Mouse (Mus musculus) heart, postnatal 14 days (tissue): ENCODE data around the gene Cys1. TPM values are rescaled to one million over a fixed set of nuclear protein-coding genes. Genes with fewer than 3 reads are reported as not detected.
"Not testable (repeated sequence)": the region's sequence is repeated elsewhere in the genome, so short reads cannot be mapped to it uniquely, and the experiment has no call there.

ENCODE experiments used
- DNase-seq, 2 experiments: peaks; one replicate each; pipeline ENCODE4 v3.0.0; 2021 to 2022
- intact Hi-C: fragments of 180-260 bp; cut with DNase I; formaldehyde crosslinking; loops from one replicate; pipeline ENCODE4 v1.15.1; 2025
- total RNA-seq, 2 experiments: library from RNA; stranded (reverse); gene quantifications; 2 replicates each; pipeline ENCODE4 v1.2.3; 2021

Gene Cys1
- total RNA-seq, 2 experiments from 2014 or later = 5.5 to 6.0 TPM

DNA sequence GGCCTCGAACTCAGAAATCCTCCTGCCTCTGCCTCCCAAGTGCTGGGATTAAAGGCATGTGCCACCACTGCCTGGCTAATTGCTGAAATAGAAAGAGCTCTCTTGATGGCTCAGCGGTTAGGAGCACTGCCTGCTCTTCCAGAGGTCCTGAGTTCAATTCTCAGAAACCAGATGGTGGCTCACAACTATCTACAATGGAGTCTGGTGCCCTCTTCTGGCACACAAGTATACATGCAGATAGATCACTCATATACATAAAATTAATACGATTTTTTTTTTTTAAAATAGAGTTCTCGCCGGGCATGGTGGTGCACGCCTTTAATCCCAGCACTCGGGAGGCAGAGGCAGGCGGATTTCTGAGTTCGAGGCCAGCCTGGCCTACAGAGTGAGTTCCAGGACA lies 20.0 kb upstream of the Cys1 start:
- intact Hi-C loops, DNase-seq: not testable (repeated sequence)

DNA sequence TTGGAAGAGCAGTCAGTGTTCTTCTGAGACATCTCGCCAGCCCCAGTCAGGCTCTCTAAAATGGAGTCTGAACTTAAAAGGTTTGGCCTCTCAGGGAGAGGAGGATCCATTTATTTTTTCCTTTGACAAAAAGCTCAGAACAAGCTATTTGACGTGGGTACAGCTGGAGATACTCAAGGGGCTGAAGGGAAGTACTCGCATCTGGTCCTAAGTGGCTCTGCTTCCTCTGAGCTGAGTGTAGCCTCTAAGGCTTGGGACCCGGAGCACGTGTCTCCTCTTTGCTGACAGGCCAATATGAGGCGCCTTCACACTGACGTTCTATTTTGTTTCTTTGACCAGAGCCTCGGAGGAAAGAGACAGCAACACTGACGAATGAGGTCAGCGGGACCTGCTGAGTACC lies 18.0 kb upstream of the Cys1 start:
- intact Hi-C loops = no loop called here
- no peak for DNase-seq

DNA sequence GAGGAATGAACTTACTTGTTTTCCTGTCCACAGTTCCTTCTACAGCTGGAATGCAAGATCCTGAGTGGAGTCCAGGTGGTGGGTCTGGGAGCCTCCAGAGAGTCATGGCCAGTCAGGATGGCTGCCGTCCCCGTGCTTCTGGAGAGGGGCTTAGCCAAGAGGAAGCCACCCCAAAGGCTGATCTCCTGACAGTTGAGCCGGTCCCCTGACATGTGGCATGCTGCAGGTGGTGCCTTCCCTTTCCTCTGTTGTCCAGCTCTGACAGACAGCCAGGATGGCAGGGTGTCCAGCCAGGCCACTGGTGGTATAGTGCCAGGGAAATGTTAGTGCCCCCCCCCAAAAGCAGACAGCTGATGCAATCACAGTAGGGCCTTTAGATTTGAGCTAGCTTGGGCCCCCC lies 16.9 kb upstream of the Cys1 start:
- no peak for DNase-seq
- intact Hi-C loops = no loop called here

DNA sequence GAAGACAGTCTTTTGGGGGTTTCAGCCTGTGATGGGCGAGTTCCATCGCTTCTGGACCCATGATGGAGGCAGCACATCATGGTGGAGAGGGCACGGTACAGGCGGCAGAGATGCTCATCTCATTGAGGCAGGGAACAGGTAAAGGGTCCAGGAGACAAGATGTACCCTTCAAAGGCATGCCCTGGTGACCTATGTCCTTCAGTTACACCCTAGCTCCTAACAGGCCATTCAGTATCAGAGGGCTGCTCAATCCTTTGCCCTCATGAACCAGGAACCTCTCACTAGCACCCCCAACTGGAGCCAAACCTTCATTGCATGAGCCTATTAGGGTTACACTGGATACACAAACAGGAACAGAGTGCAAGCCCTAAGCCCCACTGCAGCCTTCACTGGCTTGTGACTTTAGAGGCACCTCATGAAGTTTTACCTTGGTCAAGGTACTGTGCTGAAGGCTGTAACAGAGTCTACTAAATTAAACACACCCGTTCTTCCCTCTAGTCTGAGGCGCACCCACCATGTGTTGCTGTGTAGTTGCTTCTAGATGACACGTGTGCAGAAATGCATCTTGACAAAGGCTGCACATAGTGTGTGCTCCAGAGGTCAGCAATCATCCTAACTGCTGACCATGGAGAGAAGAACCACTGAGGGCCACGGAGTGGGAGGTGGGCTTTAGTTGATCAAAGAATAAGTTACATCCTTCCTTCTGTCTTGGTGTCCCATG lies 16.0 kb upstream of the Cys1 start:
- no peak for DNase-seq
- intact Hi-C loops = loop anchor here (1.0 kb wide), 4 partner anchors 22 to 226 kb away; no protein-coding TSS in a partner anchor

DNA sequence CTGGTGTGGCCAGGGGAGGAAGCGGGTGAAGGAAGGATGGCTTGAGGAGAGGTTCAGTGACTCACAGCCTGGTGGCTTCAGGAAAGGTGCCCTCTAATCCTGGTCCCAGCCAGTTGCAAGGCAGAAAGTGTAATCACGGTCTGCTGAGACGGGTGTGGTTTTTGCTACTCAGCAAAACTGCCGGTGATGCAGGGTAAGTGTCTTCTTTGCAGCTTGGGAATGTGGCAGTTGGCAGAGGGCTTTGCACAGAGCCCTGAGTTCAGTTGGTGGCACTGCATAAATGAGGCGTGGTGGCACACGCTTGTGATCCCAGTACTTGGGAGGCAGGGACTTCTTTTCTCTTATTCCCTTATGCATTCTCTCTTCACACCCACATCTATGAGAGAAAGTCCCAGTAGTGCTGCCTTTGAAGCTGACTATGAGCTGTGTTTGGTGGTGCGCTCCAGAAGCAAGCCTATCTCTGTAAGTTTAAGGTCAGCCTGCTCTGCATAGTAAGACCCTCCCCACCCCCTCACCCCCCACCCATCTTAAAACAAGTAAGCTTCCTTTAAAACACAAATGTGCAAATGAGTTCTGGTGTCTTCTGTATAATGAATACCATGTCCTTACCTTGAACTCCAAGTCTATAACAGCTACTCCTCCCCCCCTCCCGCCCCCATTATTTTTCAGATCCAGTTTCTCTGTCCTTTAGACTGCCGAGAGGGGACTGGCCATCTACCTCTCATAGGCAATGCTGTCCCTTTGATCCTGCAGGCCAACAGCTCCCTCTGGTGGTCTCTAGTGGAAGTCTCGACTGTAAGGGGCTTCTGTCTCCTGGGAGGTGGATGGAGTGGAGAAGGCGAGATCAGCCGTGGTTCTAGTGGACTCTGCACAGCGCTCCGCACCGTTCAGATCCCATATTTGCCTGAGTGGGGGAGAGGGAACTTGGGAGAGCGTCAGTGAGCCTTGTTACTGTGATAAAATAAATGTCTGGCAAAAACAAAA lies 15.2 kb upstream of the Cys1 start:
- intact Hi-C loops = loop anchor here (1.0 kb wide), 4 partner anchors 21 to 225 kb away; no protein-coding TSS in a partner anchor
- DNase-seq = peak; percentile 85 to 94

DNA sequence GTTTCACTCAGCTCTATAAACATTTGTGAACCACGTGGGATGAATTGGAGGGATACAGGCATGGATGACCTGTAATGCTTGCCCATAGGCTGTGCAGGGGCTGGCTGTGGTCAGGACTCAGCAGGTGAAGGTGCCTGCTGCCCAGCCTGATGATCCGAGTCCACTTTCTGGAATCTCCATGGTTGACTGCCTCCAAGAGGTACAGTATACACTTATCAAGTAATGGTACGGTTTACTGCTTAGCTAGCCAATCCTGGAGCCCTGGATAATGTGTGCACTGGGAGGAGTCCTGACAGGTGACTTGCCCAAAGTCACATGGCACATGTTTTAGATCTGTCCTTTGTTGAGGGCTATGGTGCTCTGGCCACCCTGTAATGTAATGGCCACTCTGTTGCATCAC lies 8.7 kb upstream of the Cys1 start:
- intact Hi-C loops = no loop called here
- no peak for DNase-seq

GRCm38 (mm10) chr12:24686696-24687346 lies 5.2 kb upstream of the Cys1 start:
- DNase-seq = no peak
- intact Hi-C loops = no loop called here

- DNase-seq = no peak
- intact Hi-C loops = no loop called here
These were observed 4.6 kb upstream of the Cys1 start for GRCm38 (mm10) chr12:24686038-24686695.

GRCm38 (mm10) chr12:24683461-24683860 lies 1.8 kb upstream of the Cys1 start:
- DNase-seq = no peak
- intact Hi-C loops = loop anchor here (5.0 kb wide), 2 partner anchors 81 to 211 kb away; no protein-coding TSS in a partner anchor

DNA sequence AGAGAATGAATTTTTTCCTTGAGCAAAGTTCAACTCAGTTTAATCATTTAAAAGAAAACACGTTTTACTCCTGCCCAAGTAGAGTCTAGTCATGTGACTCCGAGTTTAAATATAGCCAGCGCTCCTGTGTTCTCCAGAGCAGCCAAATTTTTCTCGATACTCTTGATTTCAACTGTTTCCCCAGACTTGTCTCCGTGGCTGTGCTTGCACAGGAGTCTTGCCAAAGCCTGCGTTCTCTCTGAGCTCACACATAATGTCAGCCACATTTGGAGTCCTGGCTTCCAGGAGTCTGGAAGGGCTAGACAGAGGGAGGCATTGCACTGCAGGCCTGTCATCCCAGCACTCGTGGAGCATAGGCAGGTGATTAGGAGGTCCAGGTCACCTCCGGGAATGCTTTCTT lies 950 bp upstream of the Cys1 start:
- DNase-seq = peak; percentile 39 to 45
- intact Hi-C loops = loop anchor here (5.0 kb wide), 2 partner anchors 80 to 210 kb away; no protein-coding TSS in a partner anchor

- DNase-seq = peak; percentile 63 to 67
- intact Hi-C loops = loop anchor here (5.0 kb wide), 2 partner anchors 78 to 208 kb away; no protein-coding TSS in a partner anchor
These were observed 924 bp downstream of the Cys1 start for GRCm38 (mm10) chr12:24680492-24681285.

DNA sequence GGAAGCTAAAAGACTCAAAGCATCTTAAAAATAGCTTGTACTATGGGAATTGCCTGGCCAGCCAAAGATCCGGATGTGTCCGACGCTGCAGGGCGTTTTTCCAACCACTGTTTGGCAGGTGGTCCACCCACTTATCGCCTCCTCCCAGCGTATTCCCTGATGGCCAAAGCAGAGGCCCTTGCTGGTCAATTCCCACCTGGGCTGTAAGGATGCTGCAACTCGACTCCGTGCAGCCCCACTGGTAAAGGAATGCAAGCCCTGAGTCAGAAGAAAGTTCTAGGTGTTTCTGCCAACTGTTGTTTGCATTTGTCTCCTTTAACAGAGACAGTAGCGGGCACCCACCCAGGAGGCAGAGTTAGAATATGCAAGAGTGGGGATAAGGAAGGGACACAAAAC lies 1.5 kb downstream of the Cys1 start:
- peak; percentile 71 to 74 for DNase-seq
- intact Hi-C loops = loop anchor here (5.0 kb wide), 2 partner anchors 78 to 208 kb away; no protein-coding TSS in a partner anchor

DNA sequence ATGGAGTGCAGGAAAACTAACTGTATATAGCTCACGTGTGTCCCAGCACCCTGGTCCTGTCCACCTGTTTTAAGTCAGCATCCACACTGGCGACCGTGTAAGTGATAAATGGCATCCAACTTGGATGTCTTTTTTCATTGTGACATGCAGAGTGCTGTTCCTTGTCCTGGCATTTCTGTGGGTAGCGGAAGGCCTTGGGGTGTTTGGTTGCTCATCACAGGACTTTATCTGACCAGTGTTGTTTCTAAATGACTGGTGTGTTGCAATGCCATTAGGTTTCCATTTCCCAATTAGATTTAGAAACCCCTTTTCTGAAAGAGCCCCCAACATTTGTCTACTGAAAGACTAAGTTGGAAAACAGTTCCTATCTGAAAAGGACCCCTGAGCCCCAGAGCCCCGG lies 19.5 kb downstream of the Cys1 start:
- intact Hi-C loops = no loop called here
- no peak for DNase-seq

DNA sequence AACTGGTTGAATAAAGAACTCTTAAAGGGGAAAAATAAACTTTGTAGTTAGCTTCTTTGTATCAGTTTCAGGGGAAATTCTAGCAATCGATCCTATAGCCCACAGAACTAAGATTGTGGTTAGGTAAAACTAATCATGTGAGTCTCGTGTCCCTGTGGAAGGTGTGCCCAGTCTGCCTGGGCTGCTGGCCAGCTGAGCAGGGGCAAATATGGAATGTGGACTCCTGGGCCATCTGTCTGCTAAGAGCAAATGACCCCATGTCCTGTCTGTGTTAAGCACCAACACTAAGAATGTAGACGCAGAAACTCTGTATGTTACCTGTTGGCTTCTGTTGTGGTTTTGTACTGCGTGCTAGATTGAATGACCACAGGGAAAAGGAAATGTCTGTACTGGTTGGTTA lies 20.5 kb downstream of the Cys1 start:
- intact Hi-C loops = no loop called here
- DNase-seq = peak in 1 of 2 experiments; percentile 55

- DNase-seq = no peak
- intact Hi-C loops = no loop called here
These were observed 21.7 kb downstream of the Cys1 start for GRCm38 (mm10) chr12:24659923-24660322.

DNA sequence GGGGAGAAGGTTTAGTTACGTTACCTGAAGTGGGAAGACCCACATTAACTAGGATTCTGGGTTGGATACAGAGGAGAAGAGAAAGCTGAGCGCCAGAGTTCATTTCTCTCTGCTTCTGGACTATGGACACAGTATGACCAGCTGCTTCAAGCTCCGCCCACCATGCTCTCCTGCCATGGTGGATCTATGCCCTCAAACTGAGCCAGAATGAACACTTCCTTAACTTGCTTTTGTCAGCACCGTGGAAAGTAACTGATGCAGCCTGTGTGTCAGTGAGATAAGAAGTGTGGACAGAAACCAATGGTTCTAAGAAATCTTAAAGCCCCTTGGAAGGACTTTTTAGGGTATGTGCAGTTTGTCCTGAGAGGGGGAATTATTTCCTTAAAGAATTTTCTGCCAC lies 22.6 kb downstream of the Cys1 start:
- no peak for DNase-seq
- intact Hi-C loops = no loop called here

DNA sequence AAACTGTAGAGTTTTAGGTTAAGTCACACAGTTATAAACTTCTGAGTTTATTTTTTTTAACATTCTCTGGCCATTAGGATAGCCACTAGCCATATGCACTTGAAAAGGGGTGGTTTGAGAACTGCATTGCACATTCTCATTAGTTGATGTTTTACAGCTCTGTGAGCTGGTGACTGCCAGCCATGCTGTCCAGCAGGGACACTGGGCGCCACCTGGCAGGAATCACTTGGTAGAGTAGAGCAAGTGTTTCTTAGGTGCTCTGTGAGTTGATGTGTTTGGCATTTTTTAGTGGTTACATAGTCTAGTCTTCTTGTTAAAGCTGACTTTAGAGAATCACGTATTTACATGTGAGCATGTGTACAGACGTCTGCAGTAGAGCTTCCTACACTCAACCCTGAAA lies 25.2 kb downstream of the Cys1 start:
- intact Hi-C loops = loop anchor here (2.0 kb wide), 1 partner anchor 26 kb away; no protein-coding TSS in a partner anchor
- DNase-seq = no peak

DNA sequence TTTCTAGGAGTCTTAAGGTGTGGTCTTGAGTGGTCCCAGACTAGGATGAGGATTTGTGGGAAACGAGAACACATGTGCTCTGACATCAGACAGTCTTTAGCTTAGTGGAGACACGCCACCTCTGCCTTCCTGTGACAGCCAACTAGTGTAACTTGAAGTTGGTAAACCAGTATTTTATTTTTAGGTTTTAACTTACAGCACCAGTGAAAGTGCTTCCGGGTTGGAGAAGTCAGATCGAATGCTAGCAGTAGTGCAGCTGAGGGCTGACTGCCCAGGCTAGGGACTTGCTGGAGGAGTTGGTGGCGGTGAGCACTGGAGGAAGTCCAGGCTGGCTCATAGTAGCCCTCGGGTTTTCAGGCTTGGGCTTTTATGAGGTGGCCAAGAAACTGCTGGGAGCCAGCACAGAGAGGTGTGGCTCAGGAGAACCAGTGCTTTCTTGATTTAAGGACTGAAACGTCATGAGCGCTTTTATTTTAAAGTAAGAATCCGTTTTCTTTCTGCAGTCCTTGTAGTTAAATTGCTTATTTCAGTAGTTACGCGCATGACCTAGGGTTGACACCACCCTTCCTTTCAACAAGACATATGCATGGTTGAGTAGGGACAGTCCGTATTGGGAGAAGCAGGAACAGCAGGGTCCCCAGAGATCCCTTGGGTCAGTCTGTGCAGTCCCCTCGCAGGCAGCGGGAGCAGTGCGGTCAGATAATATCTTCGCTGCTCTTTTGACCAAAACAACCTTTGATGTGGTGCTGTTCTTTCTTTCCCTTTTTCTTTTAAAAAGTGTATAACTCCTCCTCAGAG lies 27.3 kb downstream of the Cys1 start:
- intact Hi-C loops = no loop called here
- no peak for DNase-seq
